Mouse (Mus musculus) CD8-positive naive resting alpha-beta T cell, adult 2 months (primary cell): Measurements from ENCODE around the gene Adamtsl5.
"Not testable (repeated sequence)": the region's sequence is repeated elsewhere in the genome, so short reads cannot be mapped to it uniquely, and the experiment has no call there.

Experiments used
- DNase-seq, 2 experiments: peaks; one replicate each; pipeline ENCODE4 v3.0.0; 2022; ENCODE audit warnings: low read depth in 2 of 2, low spot score in 2 of 2

The Adamtsl5 gene

DNA sequence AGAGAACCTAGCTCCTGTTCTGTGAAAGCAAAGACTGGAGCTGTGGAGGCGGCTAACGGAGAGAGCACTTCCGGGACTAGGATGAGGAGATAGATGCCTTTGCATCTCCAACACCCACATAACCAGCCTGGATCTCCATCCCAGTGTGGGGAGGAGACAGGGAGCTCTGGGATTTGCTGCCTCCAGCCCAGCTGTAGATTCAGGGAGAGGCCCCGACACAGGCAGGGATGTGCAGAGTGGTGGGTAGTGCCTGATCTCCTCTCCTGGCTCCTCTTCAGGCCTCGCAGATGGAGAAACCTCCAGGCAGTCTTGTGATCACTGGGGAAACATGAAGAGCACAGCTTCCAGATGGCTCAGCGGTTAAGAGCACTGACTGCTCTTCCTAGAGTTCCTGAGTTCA, 24.5 kb upstream of the Adamtsl5 start:
- no peak for DNase-seq

DNA sequence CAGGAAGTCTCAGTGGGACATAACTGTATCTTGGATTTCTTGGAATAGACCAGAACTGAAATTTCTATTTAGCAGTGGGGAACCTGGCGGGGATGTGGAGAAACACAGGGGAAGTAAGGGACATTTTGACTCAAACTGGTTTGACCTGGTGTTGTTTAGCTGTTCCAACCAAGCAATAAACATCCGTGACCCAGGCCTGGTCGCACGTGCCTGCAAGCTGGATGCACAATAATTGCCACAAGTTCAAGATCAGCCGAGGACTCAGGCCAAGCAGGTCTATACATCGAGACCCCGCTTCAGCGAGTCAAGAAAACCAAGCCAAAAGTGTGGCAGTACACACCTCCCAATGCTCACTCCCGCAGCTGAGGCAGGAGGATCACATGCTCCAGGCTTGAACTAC, 23.8 kb upstream of the Adamtsl5 start:
- DNase-seq = no peak

DNA sequence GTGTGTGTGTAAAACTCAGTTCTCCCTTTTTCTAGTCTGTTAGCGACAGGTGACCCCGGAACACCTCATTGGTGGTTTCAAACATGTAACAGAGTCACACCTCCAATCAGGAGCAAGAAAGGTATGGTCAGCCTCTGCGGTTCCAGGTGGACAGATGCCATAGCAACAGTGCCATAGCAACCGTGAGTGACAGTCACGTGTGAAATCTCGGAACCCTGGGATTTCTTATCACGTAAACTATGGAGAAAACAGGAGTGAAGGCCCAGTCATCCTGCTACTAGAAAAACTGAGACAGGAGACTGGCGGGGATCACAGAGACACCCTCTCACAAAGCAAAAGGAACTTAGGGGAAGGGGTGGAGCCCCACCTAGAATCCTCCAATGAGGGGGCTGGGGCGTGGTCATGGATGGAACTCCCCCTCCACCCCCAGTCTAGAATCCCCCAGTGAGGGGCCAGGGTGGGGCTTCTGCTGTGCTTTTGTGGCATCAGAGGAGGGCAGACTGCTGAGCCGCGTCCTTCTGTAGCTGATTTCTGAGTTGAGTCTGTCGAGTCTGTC, 23.3 kb upstream of the Adamtsl5 start:
- peak in 1 of 2 experiments; percentile 32 for DNase-seq

DNA sequence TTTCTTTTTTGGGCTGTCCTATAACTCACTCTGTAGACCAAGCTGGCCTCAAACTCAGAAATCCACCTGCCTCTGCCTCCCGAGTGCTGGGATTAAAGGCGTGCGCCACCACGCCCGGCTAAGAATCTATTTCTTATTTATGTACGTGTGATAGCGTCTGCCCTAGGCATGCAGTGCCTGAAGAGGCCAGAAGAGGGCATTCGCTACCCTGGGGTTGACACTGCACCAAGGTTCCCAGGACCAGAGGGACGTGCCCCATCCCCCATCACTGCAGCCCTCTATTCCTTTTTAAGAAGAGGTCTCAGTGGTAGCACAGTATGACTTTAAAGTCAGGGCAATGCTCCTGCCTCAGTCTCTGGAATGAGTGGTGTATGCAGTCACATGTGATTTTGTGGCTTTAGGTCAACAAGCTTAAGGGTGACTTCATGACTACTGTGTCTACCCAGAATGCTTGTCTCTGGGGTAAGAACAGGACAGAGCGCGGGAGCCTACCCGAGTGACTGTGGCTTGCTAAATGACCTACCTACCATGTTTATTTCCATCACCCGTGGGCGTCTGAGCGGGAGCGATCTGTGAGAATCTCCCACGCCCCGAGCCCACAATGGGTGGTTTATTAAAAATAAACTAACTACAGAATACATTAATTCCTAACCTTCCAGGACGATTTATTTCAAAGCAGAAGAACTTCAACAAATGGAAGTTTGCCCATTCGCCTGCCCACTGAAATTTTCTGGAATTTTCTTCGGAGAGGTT, 22.0 kb upstream of the Adamtsl5 start:
- peak; percentile 29 to 49 for DNase-seq

DNA sequence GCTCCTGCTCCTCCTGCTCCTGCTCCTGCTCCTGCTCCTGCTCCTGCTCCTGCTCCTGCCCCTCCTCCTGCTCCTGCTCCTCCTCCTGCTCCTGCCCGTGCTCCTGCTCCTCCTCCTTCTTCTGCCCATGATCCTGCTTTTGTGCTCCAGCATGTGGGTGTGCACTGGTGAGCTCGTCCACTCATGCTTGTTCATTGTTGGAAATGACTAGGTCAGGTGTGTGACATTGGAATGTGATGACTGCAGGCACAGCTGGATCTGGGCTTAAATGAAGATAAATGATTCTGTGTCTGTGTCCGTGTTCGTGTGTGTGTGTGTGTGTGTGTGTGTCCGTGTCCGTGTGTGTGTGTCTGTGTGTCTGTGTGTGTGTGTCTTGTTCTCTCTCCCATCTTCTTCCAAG, 20.2 kb upstream of the Adamtsl5 start:
- DNase-seq = no peak

DNA sequence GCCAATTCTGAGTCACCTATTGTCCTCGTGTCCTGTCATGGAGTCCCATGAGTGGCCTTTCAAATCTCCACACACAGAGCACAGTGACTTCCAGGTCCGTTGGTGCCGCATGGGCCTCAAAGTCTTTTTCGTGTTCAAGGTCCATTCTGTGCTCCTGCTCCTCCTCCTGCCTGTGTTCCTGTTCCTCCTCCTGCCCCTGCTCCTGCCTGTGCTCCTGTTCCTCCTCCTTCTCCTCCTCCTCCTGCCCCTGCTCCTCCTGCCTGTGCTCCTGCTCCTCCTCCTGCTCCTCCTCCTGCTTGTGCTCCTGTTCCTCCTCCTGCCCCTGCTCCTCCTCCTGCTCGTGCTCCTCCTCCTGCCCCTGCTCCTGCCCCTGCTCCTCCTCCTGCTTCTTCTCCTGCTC, 19.7 kb upstream of the Adamtsl5 start:
- DNase-seq = no peak

DNA sequence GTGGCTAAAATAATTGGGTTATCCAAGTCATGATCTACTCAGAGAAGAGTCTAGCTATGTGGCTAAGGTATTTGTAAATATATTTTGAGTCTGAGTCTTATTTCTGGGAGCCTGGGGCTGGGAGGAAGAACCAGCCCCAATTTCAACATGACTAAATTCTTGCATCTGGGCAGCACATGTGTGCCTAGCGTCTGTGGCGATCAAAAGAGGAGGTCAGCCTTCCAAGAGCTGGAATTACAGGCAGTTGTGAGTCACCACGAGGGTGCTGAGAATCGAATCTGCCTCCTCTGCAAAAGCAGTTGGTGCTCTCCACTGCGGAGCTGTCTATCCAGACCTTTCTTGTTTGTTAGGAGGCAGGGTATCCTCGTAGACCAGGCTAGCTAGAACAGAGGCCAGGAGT, 17.5 kb upstream of the Adamtsl5 start:
- DNase-seq = no peak

DNA sequence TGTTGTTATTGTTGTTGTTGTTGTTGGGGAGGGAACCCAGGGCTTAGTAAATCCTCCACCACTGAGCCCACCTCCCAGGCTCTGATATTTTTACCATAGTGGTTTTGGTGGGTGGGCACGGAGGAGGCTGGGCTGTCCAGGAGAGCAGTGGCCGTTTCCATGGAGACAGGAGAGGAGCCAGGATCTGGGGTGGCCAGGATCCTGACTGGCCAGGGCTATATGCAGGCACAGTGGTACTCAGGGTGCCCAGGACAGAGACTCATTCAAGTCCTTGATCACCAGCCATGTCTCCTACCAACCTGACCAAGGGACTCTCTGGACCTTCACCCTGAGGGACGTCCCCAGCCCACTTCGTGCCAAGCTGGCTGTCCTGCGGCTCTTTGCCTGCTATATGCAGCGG, 15.5 kb upstream of the Adamtsl5 start:
- DNase-seq = no peak

DNA sequence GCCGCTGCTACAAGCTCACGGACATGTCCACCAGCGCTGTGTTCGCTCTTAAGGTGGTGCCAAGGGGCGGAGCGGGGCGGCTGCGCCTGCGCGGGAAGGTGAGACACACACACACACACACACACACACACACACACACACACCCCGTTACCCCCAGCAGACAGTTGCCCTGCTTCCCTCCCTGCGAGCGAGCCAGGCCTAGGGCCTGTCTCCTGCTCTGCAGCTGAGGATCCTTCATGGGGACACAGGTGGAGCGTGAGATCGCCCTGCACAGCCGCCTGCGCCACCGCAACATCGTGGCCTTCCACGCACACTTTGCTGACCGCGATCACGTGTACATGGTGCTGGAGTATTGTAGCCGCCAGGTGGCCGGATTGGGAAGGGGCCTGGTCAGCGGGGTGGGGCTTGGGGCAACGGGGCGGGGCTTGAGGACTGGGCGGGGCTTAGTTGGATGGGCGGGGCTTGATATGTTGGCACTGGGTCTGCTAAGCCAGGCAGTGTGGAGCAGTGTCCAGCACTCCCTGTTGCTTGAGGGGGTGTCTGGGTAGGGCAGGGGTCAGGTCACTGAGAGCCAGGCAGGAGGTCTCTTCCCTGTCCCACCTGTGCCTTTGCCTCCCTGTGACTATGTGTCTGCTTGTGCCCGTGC, 9.9 kb upstream of the Adamtsl5 start:
- no peak for DNase-seq

DNA sequence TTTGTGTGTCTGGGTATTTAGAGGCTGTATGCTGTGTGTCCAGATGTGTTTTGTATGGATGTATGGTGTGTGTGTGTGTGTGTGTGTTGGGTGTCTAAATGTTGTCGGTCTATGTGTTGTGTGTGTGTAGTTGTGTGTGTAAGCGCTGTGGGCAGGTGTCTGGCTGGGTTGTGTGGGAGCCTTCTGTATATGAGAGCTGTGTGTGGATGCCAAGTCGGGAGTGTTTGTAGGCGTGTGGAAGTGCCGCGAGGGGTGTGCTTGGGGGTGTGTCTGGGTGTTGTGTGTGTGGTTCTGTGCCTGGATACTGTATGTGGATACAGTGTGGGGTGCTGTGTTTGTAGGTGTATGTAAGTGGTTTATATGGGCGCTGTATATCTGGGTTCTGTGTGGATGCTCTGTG, 9.1 kb upstream of the Adamtsl5 start:
- DNase-seq = no peak

DNA sequence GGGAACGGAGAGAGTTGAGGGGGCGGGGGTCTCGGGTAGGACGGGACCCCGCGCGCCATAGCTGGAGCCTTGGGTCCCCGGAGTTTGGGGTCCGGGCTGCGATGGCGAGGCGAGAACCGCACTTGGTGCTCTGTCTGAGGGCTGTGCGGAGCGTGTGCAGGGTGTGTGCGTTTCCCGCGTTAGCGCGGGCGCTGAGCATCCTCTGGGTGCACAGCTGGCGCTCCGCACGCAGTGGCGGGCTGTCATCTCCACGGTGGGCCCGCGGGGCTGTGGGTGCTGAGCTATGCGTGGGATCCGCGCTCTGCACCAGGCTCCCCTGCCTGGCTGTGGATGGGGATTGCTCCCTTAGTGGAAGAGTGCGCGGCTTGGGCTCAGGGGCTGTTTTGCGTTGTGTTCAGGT, 8.5 kb upstream of the Adamtsl5 start:
- no peak for DNase-seq

DNA sequence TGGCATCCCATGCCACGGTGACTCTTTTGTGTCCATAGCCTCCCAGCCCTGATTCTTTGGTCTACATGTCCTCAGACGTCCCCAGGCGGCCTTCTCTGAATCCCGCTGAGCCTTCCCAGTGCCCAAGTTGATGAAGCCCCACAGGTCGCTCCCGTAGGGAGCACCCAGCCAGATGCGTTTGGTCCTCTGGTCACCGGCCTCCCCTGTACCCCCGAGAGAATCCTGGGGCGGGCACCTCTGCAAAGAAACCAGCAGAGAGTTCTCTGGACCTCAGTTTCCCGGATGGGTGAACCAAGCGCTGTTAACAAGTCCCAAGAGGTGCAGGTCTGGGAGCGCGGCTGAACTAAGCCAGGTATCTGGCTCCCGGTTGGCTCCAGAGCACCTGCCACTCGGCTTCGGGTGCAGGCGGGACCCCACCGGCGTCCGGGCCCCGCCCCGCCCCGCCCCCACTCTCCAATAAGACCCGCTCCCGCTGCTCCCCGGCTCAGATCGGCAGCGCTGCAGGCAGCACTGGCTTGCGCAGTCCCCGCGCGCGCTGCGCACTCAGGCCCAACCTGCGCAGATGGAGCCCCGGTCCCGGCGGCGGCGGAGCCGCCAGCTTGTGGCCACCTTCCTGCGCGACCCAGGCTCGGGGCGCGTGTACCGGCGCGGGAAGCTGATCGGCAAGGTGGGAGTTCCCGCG, 7.9 kb upstream of the Adamtsl5 start, which contains the start of gene Plk5:
Gene Plk5 (plus strand): TSS at position 459 of the 682 bp plus-strand sequence.
- no peak for DNase-seq

DNA sequence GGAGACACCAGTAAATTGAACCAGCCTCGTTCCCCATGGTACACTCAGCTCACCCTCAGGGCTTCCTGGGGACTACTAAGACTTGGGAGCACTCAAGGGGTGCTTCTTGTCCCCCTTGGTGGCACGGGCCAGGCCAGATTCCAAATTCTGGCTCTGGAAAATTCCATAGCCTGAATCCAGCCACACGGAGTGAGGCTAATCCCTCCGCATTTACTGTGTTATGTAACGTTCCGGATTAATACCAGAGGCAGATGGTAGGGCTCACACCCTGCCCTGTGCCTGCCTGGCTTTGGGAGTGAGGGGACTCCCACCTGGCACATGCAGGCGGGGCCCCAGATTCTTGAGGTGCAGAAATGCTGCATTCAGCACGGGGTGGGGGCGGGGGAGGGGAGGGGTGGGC, 7.2 kb upstream of the Adamtsl5 start:
- no peak for DNase-seq

DNA sequence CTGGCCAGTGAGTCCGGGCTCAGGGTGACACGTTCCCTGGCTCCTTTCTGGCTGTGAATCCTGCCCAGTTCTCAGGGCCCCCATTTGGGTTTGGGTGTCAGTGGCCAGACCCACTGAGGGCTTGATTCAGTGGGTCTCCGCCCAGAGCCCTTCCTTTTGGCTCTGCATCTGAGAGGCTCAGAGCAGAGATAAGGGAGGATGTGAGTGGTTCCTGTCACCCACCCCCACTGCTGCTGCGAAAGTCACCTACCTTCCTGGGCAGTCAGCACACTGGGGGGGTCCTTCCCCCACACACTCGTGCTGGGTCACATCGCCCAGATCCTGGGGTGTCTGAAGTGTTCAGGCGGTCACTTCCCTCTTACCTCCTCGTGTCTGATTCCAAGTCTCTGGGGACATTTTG, 4.5 kb upstream of the Adamtsl5 start:
- DNase-seq = no peak

DNA sequence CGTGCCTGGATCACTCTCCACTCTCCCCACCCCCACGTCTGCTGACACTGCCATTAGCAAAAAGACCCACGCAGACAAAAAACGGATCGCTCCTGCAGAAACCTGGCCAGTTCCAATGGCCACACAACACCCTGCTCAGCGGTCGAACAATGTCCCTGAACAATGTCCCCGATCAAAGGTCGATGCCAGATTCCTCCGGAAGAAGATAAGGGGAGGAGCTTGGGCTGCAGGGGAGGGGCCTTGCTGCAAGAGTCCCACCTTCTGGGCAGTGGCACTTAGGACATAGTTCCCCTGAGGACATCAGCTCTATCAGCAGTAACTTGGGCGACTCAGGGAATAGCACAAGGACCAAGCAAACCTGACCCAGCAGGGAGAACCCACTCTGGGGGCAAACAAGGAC, 3.7 kb upstream of the Adamtsl5 start:
- no peak for DNase-seq

DNA sequence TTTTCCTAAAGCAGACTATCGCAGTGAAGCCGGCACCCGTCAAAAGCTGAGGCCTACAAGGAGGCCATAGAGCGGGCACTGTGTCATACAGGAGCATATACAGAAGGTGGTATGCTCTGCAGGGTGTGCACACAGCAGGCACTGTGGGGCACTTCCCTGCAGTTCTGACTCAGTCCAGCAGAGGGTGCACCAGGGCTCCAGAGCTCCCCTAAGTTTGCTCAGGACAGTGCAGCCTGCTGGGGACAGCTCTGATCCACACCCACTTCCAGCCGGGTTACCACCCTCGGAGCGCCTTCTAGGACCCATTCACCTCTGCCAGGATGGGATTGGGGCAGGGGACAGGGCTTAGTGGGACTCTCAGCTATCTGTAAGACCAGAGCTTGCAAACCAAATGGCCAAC, 2.1 kb upstream of the Adamtsl5 start:
- peak; percentile 81 to 86 for DNase-seq

DNA sequence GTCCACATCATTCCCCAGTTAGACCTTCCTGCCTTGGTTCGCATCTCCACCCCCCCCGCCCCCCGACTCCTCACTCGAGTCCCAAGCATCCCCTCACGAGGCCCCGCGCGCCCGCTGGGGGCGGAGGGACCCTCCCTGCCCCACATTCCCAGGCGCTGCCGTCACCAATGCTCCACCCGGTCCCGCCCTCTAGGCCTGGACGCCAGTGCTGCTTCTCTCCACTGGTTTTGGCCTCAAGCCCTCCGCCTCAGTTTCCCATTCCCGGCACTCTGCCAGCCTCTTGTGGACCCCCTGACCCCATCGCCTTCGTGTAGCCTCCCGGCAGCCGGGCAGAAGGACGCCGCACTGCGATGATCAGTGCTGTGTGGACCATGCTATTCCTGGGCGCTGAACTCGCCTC, 769 bp upstream of the Adamtsl5 start:
- DNase-seq = no peak

DNA sequence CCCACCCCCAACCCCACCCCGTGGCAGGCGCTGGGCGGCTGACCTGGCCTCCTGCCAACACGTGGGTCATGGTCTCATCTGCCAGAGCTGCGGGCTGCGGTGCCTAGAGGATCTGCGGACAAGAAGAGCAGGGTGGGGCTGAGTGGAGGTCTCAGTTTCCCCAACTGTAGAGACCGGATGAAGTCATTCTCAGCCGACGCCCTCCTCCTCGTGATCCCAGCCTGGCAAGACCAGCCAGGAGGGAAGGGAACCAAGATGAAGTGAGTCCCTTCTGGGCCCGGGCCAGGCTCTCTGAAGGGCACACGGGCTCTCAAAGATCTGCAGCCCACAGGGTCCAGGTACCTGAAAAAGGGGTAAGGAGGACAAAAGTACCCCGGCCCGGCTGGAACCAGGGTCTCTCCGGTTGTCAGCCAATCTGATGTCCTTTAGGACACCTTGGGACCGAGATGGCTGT, 671 bp downstream of the Adamtsl5 start:
- DNase-seq = no peak

DNA sequence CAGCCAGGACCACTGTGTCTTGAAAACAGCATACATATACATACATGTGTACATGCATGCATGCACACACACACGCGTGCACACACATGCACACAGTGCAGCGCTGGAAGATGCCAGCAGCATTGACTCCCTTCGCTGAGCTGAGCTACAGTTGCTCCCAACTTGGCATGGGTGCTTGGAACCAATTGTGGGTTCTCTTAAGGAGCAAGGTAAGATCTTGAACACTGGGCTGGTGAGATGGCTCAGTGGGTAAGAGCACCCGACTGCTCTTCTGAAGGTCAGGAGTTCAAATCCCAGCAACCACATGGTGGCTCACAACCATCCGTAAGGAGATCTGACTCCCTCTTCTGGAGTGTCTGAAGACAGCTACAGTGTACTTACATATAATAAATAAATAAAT, 2.3 kb downstream of the Adamtsl5 start:
- DNase-seq = not testable (repeated sequence)

DNA sequence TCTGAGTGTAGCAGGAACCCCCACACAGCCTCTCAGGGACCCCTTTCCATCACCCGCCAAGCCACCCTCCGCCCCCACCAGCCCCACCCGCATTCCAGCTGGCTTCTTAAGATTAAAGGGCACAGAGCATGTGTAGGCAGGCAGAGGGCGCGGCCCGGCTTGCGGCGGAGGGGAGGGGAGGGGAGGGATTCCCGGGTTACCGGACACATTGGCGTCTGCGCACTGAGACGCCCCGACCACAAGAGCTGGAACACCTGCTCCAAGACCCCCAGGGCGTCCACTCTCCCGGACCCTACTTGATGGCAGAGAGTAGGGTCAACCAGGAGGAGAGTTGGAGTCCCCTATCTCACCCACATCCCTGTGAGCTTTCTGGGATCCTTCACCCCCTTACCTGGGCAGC, 3.1 kb downstream of the Adamtsl5 start:
- no peak for DNase-seq

DNA sequence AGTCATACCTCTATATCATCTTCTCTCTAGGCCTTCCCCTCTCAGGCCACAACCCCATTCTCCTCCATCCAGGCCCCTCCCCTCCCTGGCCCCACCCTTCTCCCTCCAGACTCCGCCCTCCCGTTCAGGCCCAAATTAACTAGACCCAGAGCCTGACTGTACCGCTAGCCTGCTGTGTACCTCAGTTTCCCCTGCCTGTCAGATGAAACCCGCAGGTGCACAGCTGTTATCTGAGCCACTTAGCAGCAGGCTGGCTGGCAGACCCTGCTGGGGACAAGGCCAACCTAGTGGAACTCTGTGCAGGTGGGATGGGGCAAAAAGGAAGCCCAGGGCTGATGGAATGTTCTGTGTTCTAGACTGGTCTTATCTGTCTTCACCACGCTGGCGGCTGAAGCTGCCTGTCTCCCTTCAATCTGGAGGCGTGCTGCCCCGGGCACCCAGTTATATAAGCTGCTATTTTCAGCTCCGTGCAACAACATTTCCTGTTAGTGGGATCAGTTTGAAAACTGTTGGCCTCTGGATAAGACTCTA, 4.0 kb downstream of the Adamtsl5 start:
- DNase-seq = no peak

DNA sequence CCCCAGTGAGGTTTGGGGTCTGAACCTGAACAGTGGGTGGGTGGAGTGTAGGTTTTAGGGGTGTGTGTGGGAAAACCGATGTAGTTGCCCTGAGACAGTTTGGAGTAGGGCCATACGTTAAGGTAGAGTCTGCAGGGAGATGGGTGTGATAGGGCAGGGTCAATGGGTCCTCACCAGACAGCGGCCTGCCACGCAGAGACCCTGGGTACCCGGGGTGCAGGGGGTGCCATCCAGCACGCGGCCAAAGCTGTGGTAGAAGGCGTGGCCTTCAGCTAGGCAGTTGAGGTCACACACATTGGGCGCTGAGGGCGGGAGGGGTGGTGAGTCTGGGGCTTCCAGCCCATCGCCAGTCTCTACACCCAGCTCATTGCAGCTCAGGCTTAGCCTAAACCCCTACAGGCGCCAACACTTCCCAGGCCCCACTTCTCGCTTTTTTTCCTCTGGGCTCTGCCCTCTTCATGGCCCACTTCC, 4.8 kb downstream of the Adamtsl5 start:
- DNase-seq = no peak
